Mouse (Mus musculus) heart, embryonic 14.5 days (tissue): ENCODE measurements around the gene Dync1i1. TPM values are rescaled to one million over a fixed set of nuclear protein-coding genes. Genes with fewer than 3 reads are reported as not detected.

ENCODE experiments used
- ATAC-seq: fragments of 200-750 bp; cut with Nextera tagmentation; 2 replicates; pipeline ENCODE4 v1.8.0; 2017; ENCODE audit warnings: low read depth, moderate TSS enrichment; ENCODE audit not compliant: insufficient number of reproducible peaks, insufficient read depth, low FRiP score
- H3K27ac ChIP-seq, 2 experiments: fragments of 200-500 bp in 1 of 2; fragments of 300-500 bp in 1 of 2; sonication (generic) in 1 of 2; replicated peaks in 1 of 2; 2 replicates each; pipeline ENCODE4 v1.5.1; 2012 to 2014; ENCODE audit warnings: low read depth in 2 of 2, low read length in 2 of 2, control low read depth in 1 of 2, mild to moderate bottlenecking in 1 of 2, mixed read lengths in 1 of 2; ENCODE audit not compliant: control insufficient read depth in 1 of 2, insufficient read depth in 1 of 2
- H3K27me3 ChIP-seq: fragments of 300-500 bp; sonication (generic); 2 replicates; pipeline ENCODE4 v1.6.1; 2014; ENCODE audit warnings: mild to moderate bottlenecking, low read length, control low read depth; ENCODE audit not compliant: control insufficient read depth, insufficient read depth
- H3K36me3 ChIP-seq: fragments of 300-500 bp; sonication (generic); 2 replicates; pipeline ENCODE4 v1.6.1; 2014; ENCODE audit warnings: mild to moderate bottlenecking, control low read depth, low read length, mixed read lengths; ENCODE audit not compliant: control insufficient read depth, insufficient read depth
- H3K4me1 ChIP-seq, 2 experiments: fragments of 200-500 bp in 1 of 2; fragments of 300-500 bp in 1 of 2; sonication (generic) in 1 of 2; 2 replicates each; pipeline ENCODE4 v1.6.1; 2012 to 2014; ENCODE audit warnings: low read length in 2 of 2, control low read depth in 1 of 2, mixed read lengths in 1 of 2; ENCODE audit not compliant: control insufficient read depth in 2 of 2, insufficient read depth in 2 of 2
- H3K4me2 ChIP-seq: fragments of 300-500 bp; sonication (generic); 2 replicates; pipeline ENCODE4 v1.6.1; 2014; ENCODE audit warnings: mild to moderate bottlenecking, low read length
- H3K4me3 ChIP-seq, 2 experiments: fragments of 200-500 bp in 1 of 2; fragments of 300-500 bp in 1 of 2; sonication (generic) in 1 of 2; 2 replicates each; pipeline ENCODE4 v1.5.1; 2012 to 2014; ENCODE audit warnings: low read length in 2 of 2, mild to moderate bottlenecking in 2 of 2, control low read depth in 1 of 2, low read depth in 1 of 2, moderate library complexity in 1 of 2; ENCODE audit not compliant: control insufficient read depth in 1 of 2, insufficient read depth in 1 of 2
- H3K9ac ChIP-seq: fragments of 300-500 bp; sonication (generic); 2 replicates; pipeline ENCODE4 v1.6.1; 2014; ENCODE audit warnings: mild to moderate bottlenecking, low read length
- H3K9me3 ChIP-seq: fragments of 300-500 bp; sonication (generic); 2 replicates; pipeline ENCODE4 v1.6.1; 2016; ENCODE audit warnings: low read length, control low read depth; ENCODE audit not compliant: control insufficient read depth
- WGBS: fragments of 180-500 bp; shearing (Covaris S2); extraction: QIAGEN DNeasy Blood & Tissue Kit; methylation state at CpG from one replicate; pipeline ENCODE4 v1.1.7; 2014; 5-methylcytosine and 5-hydroxymethylcytosine counted together
- polyA plus RNA-seq: library from polyadenylated mRNA; unstranded; fragments of >200 nt; fragmentation: Nextera tagmentation; extraction: Ambion mirVana; gene quantifications from 2 replicates; pipeline ENCODE4 v1.2.1, GENCODE M21; 2014

Dync1i1 gene
- polyA plus RNA-seq, 1 experiment from 2014 or later = 3.3 TPM

- 77% methylated on average over 4 of the region's 4 CpGs for WGBS
- Histone ChIP-seq H3K4me2 (no peak overlapping the region), H3K36me3 (no peaks in the 10 kb centered on the region), H3K9me3 (no peaks in the 10 kb centered on the region), H3K4me3 (no peak overlapping the region), H3K27me3 (no peaks in the 10 kb centered on the region), H3K27ac (no peak overlapping the region), H3K9ac (no peak overlapping the region), H3K4me1 (no peaks in the 10 kb centered on the region)
- ATAC-seq = no peak
Observed at GRCm38 (mm10) chr6:5770283-5770682, 44.8 kb downstream of the Dync1i1 start.

DNA sequence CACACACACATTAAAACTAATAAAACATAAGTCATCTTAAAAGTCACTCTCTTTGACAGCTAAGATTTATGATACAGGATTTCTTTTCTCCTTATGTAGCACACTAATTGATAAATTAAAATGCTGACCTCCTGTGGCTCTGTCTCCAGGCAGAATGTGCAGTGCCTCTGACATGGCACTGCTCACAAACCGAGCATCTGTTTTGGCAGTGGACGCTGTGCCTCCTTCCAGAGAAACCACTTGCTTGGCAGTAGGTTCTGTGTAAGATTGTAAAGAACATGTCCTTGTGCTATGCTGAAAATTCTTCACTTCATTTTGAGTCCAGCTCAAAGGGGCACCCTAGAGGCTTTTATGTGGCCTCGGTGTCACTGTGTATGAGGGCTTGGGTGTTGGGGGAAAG, 50.0 kb downstream of the Dync1i1 start:
- H3K9ac ChIP-seq = no peak overlapping the region
- no peaks in the 10 kb centered on the region for H3K9me3 ChIP-seq
- 73% methylated on average over 3 of the region's 3 CpGs for whole genome bisulfite sequencing
- H3K27ac ChIP-seq = no peak overlapping the region
- H3K4me1 ChIP-seq = no peaks in the 10 kb centered on the region
- no peak for ATAC-seq
- no peaks in the 10 kb centered on the region for H3K27me3 ChIP-seq
- no peak overlapping the region for H3K4me2 ChIP-seq
- H3K4me3 ChIP-seq = no peak overlapping the region
- no peaks in the 10 kb centered on the region for H3K36me3 ChIP-seq

DNA sequence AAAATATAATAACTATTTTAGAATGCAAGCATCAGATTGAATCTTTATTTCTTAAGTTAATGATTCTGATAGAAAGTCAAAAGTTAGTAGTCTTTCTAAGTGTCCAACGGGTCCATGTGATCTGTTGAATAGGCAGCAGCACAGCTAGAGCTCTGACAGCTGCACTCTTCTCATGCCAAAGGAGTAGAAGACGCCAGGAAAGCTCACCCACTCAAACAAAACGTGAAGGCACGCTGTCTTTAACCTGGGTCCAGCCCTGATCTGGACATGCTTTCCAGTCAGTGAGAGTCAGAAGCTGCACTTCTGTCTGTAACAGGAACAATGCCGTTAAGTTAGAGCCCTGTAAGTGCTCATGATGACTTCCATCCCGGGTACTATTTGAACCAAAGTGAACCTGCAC, 56.3 kb downstream of the Dync1i1 start:
- H3K4me2 ChIP-seq = no peak overlapping the region
- WGBS = 66% methylated on average over 6 of the region's 6 CpGs
- no peak overlapping the region for H3K27ac ChIP-seq
- H3K27me3 ChIP-seq = no peaks in the 10 kb centered on the region
- no peaks in the 10 kb centered on the region for H3K36me3 ChIP-seq
- no peak for ATAC-seq
- H3K9ac ChIP-seq = no peak overlapping the region
- H3K4me1 ChIP-seq = no peaks in the 10 kb centered on the region
- H3K9me3 ChIP-seq = no peaks in the 10 kb centered on the region
- no peak overlapping the region for H3K4me3 ChIP-seq

DNA sequence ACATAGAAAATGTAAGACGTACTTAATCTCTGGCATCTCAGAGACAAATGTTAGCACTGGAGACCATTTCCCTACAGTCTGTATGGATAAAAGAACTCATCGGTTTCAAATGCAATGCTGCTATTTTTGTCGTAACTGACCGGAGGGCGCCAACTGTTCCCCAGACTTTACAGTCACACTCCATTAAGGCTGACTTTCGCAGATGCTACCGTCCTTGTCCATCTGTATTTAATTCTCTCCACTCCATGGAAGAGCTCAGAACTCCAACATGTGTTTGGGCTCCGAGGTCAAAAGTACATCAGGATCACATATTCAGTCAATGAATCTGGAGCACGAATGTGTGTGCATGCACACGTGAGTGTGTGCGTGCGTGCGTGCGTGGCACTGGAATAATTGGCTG, 58.4 kb downstream of the Dync1i1 start:
- 91% methylated on average over 14 of the region's 14 CpGs for WGBS

GRCm38 (mm10) chr6:5790607-5791006, 65.2 kb downstream of the Dync1i1 start:
- Histone ChIP-seq H3K9ac (no peak overlapping the region), H3K4me1 (peaks cover 0 to 3% of the 10 kb centered on the region in 2 experiments; a peak in 1 of 4 replicates), H3K4me3 (no peak overlapping the region), H3K27me3 (no peaks in the 10 kb centered on the region), H3K36me3 (no peaks in the 10 kb centered on the region), H3K4me2 (no peak overlapping the region), H3K27ac (no peak overlapping the region), H3K9me3 (no peaks in the 10 kb centered on the region)
- 68% methylated on average over 7 of the region's 7 CpGs for WGBS
- ATAC-seq = no peak

More for the DNA sequence above, 58.4 kb downstream of the Dync1i1 start:
- no peak overlapping the region for H3K27ac ChIP-seq
- H3K36me3 ChIP-seq = no peaks in the 10 kb centered on the region
- no peak overlapping the region for H3K4me3 ChIP-seq
- no peaks in the 10 kb centered on the region for H3K9me3 ChIP-seq
- H3K4me1 ChIP-seq = no peaks in the 10 kb centered on the region
- ATAC-seq = no peak
- no peaks in the 10 kb centered on the region for H3K27me3 ChIP-seq
- H3K9ac ChIP-seq = no peak overlapping the region
- no peak overlapping the region for H3K4me2 ChIP-seq

GRCm38 (mm10) chr6:5794106-5794753, 68.8 kb downstream of the Dync1i1 start:
- Histone ChIP-seq H3K27ac (no peak overlapping the region), H3K9ac (no peak overlapping the region), H3K4me3 (no peak overlapping the region), H3K4me1 (peaks cover 0 to 3% of the 10 kb centered on the region in 2 experiments; a peak in 1 of 4 replicates), H3K36me3 (no peaks in the 10 kb centered on the region), H3K27me3 (no peaks in the 10 kb centered on the region), H3K4me2 (no peak overlapping the region), H3K9me3 (no peaks in the 10 kb centered on the region)
- ATAC-seq = no peak
- WGBS = 56% methylated on average over 5 of the region's 5 CpGs

DNA sequence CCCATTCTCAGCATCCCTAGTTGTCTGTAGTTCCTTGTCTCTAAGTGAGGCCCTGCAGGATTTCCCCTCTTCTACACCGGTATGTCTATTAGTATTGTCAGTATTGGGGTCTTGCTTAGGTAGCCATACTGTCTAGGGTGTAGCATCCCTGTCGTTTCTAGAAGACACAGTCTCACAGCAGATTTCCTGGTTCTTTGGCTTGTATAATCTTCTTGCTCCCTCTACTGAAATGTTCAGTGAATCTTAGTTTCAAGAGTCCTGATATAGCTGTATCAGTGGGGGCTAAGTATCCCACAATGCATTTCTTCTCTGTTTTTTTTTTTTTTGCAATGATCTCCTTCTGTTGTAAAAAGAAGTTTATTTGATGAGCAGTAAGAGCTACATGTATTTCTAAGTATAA, 69.9 kb downstream of the Dync1i1 start:
- Histone ChIP-seq H3K9me3 (no peaks in the 10 kb centered on the region), H3K9ac (no peak overlapping the region), H3K4me1 (peaks cover 0 to 3% of the 10 kb centered on the region in 2 experiments; a peak in 1 of 4 replicates), H3K4me3 (no peak overlapping the region), H3K27me3 (no peaks in the 10 kb centered on the region), H3K4me2 (no peak overlapping the region), H3K27ac (no peak overlapping the region), H3K36me3 (no peaks in the 10 kb centered on the region)
- WGBS = 59% methylated on average over 2 of the region's 2 CpGs
- no peak for ATAC-seq
